Mouse (Mus musculus): Measurements from ENCODE around the gene Adgrb2. TPM values are rescaled to one million over a fixed set of nuclear protein-coding genes. Genes with fewer than 3 reads are reported as not detected.

The Adgrb2 gene
- total RNA-seq, 4 experiments from 2014 or later = 26.8 to 55.8 (median 42.2) TPM

GRCm38 (mm10) chr4:130033496-130033895, 48.8 kb downstream of the Adgrb2 start:
- DNase-seq = no peak

- no peak for DNase-seq
Observed at GRCm38 (mm10) chr4:130036112-130036511, 51.4 kb downstream of the Adgrb2 start.

- DNase-seq = peak; percentile 46
Observed at GRCm38 (mm10) chr4:130036573-130037401, 52.1 kb downstream of the Adgrb2 start.

GRCm38 (mm10) chr4:130039351-130039750, 54.7 kb downstream of the Adgrb2 start:
- DNase-seq = no peak

GRCm38 (mm10) chr4:130041076-130041475, 56.4 kb downstream of the Adgrb2 start:
- DNase-seq = no peak

GRCm38 (mm10) chr4:130044211-130044610, 59.5 kb downstream of the Adgrb2 start:
- DNase-seq = no peak

GRCm38 (mm10) chr4:130045609-130046008, 60.9 kb downstream of the Adgrb2 start:
- no peak for DNase-seq

GRCm38 (mm10) chr4:130047331-130048202, 62.9 kb downstream of the Adgrb2 start, which contains the start of gene Col16a1:
Gene Col16a1 (plus strand): TSS chr4:130047840.
- DNase-seq = peak; percentile 68

GRCm38 (mm10) chr4:130048203-130048479, 63.5 kb downstream of the Adgrb2 start:
- DNase-seq = no peak

- DNase-seq = peak; percentile 88
Observed at GRCm38 (mm10) chr4:130050056-130050824, 65.6 kb downstream of the Adgrb2 start.

- DNase-seq = no peak
Observed at GRCm38 (mm10) chr4:130052283-130052682, 67.6 kb downstream of the Adgrb2 start.

- peak; percentile 36 for DNase-seq
Observed at GRCm38 (mm10) chr4:130053111-130053510, 68.4 kb downstream of the Adgrb2 start.

GRCm38 (mm10) chr4:130054727-130055126, 70.1 kb downstream of the Adgrb2 start:
- no peak for DNase-seq

- DNase-seq = no peak
Observed at GRCm38 (mm10) chr4:130055160-130056010, 70.7 kb downstream of the Adgrb2 start.

GRCm38 (mm10) chr4:130056011-130056322, 71.3 kb downstream of the Adgrb2 start:
- DNase-seq = no peak

- no peak for DNase-seq
Observed at GRCm38 (mm10) chr4:130056471-130056870, 71.8 kb downstream of the Adgrb2 start.

GRCm38 (mm10) chr4:130060937-130061336, 76.3 kb downstream of the Adgrb2 start:
- no peak for DNase-seq

GRCm38 (mm10) chr4:130063191-130063590, 78.5 kb downstream of the Adgrb2 start:
- no peak for DNase-seq

- no peak for DNase-seq
Observed at GRCm38 (mm10) chr4:130066816-130067215, 82.1 kb downstream of the Adgrb2 start.

GRCm38 (mm10) chr4:130070523-130070922, 85.9 kb downstream of the Adgrb2 start:
- DNase-seq = no peak

- DNase-seq = no peak
Observed at GRCm38 (mm10) chr4:130071758-130072157, 87.1 kb downstream of the Adgrb2 start.

Measured in adrenal gland, adult 8-10 months (tissue).